Comparison of ENCODE assay signal across 8 mouse cellular contexts in genomic region chr16:31663379-31664286, GRCm38 (mm10). TPM values are rescaled to one million over a fixed set of nuclear protein-coding genes. Genes with fewer than 3 reads are reported as not detected.
DNase-seq lines count a peak whose midpoint lies in the region; ATAC-seq and TF ChIP-seq lines count a peak whose summit lies in the region.

Dlg1 (plus strand) TSS chr16:31663443.

- in situ Hi-C loops in ES-E14 (cut with MboI; ENCODE audit: low sequenced_read_pairs in 2 of 2, unreplicated experiment in 2 of 2) = no loop called here

- DNase-seq in ES-E14 (ENCODE audit: low read depth, low spot score) = peak; percentile 92
- peak; percentile 74 for DNase-seq in cerebellum, adult 11-12 months
- peak; percentile 81 to 91 for DNase-seq in heart, postnatal 36 days
- DNase-seq in layer of hippocampus, adult 2 months (ENCODE audit: low spot score in 2 of 2) = peak; percentile 74 to 77
- DNase-seq in lung, embryonic 14.5 days = peak; percentile 96
- peak; percentile 87 for DNase-seq in thymus, adult 2 months

- H3K4me2 ChIP-seq in forebrain, embryonic 16.5 days (ENCODE audit: low read length) = peak within 1 kb of the TSS; percentile 92
- H3K4me2 ChIP-seq in lung, embryonic 14.5 days = peak within 1 kb of the TSS; percentile 81

- peak within 1 kb of the TSS; percentile 98 to 100 for H3K4me3 ChIP-seq in ES-E14 (ENCODE audit: insufficient read depth in 1 of 2, low read depth in 1 of 2, low read length in 2 of 2, poor library complexity in 1 of 2, severe bottlenecking in 1 of 2)
- peak within 1 kb of the TSS; percentile 92 for H3K4me3 ChIP-seq in forebrain, embryonic 16.5 days (replicated peaks; ENCODE audit: low read length)
- peak within 1 kb of the TSS; percentile 84 for H3K4me3 ChIP-seq in layer of hippocampus, adult 2 months
- peak within 1 kb of the TSS; percentile 91 for H3K4me3 ChIP-seq in lung, embryonic 14.5 days (ENCODE audit: low read depth, low read length)
- H3K4me3 ChIP-seq in olfactory bulb, adult 2 months (ENCODE audit: insufficient read depth, low read depth, low read length) = peak within 1 kb of the TSS; percentile 93
- H3K4me3 ChIP-seq in thymus, adult 2 months (ENCODE audit: control insufficient read depth, insufficient read depth, low read length) = peak within 1 kb of the TSS; percentile 88

- intact Hi-C loops in heart, postnatal 36 days (cut with DNase I) = no loop called here

- no peaks in the 10 kb centered on the region for H3K27me3 ChIP-seq in forebrain, embryonic 16.5 days (replicated peaks; ENCODE audit: control insufficient read depth, insufficient read depth, low read length)
- no peaks in the 10 kb centered on the region for H3K27me3 ChIP-seq in lung, embryonic 14.5 days (ENCODE audit: insufficient read depth, low read length)
- H3K27me3 ChIP-seq in thymus, adult 2 months (ENCODE audit: control insufficient read depth, insufficient read depth, low read length) = no peaks in the 10 kb centered on the region

- H3K36me3 ChIP-seq in ES-E14 (ENCODE audit: control insufficient read depth, insufficient read depth, low read length, poor library complexity, severe bottlenecking) = peaks cover 3% of the 10 kb centered on the region
- H3K36me3 ChIP-seq in forebrain, embryonic 16.5 days (ENCODE audit: control insufficient read depth, insufficient read depth) = peaks cover 3% of the 10 kb centered on the region
- peaks cover 19% of the 10 kb centered on the region for H3K36me3 ChIP-seq in lung, embryonic 14.5 days (ENCODE audit: insufficient read depth)
- peaks cover 4% of the 10 kb centered on the region for H3K36me3 ChIP-seq in thymus, adult 2 months (ENCODE audit: control insufficient read depth, insufficient read depth, low read length)

- TF ChIP-seq POLR2A in olfactory bulb, adult 2 months (IDR thresholded peaks at IDR 0.05; ENCODE audit: insufficient read depth, low read depth, low read length) = no peak
- peak; percentile 50; the same call in 1 of the 2 replicates for TF ChIP-seq POLR2A in thymus, adult 2 months (IDR thresholded peaks at IDR 0.05; ENCODE audit: control insufficient read depth, extremely low read depth, insufficient read depth, low read length, poor library complexity)

- peak; percentile 95 for ATAC-seq in forebrain, embryonic 16.5 days
- peak; percentile 99 for ATAC-seq in lung, embryonic 14.5 days (ENCODE audit: insufficient read depth)

- under 1% methylated on average over 66 of the region's 95 CpGs for WGBS in forebrain, embryonic 16.5 days
- WGBS in lung, embryonic 14.5 days = under 1% methylated on average over 60 of the region's 95 CpGs
- WGBS in olfactory bulb, adult 2 months = under 1% methylated on average over 93 of the region's 95 CpGs
- under 1% methylated on average over 93 of the region's 95 CpGs for WGBS in thymus, adult 2 months

- peaks cover 2 to 9% of the 10 kb centered on the region in 2 experiments; a peak in 3 of 4 replicates for H3K4me1 ChIP-seq in ES-E14 (ENCODE audit: control insufficient read depth in 2 of 2, insufficient read depth in 2 of 2, low read length in 2 of 2, poor library complexity in 1 of 2)
- peaks cover 23% of the 10 kb centered on the region for H3K4me1 ChIP-seq in forebrain, embryonic 16.5 days (replicated peaks; ENCODE audit: control insufficient read depth, insufficient read depth, low read length)
- peaks cover 16% of the 10 kb centered on the region for H3K4me1 ChIP-seq in lung, embryonic 14.5 days (ENCODE audit: insufficient read depth)
- peaks cover 4% of the 10 kb centered on the region; the same call in 1 of the 2 replicates for H3K4me1 ChIP-seq in olfactory bulb, adult 2 months (ENCODE audit: control insufficient read depth, insufficient read depth, low read length)
- 0 out of 2 replicates have a peak, but pooled peaks cover 5% of the 10 kb centered on the region for H3K4me1 ChIP-seq in thymus, adult 2 months (replicated peaks; ENCODE audit: control insufficient read depth, insufficient read depth, low read length)

- TF ChIP-seq CTCF in layer of hippocampus, adult 2 months (conservative IDR thresholded peaks at IDR 0.05) = no peak; the same call in 1 of the 2 replicates
- TF ChIP-seq CTCF in lung, embryonic 14.5 days (IDR thresholded peaks at IDR 0.05; ENCODE audit: low read depth) = no peak
- TF ChIP-seq CTCF in olfactory bulb, adult 2 months (IDR thresholded peaks at IDR 0.05; ENCODE audit: insufficient read depth, low read depth, low read length) = no peak
- no peak for TF ChIP-seq CTCF in thymus, adult 2 months (IDR thresholded peaks at IDR 0.05; ENCODE audit: borderline replicate concordance, control insufficient read depth, extremely low read depth, insufficient read depth, low read length, poor library complexity)

- H3K9me3 ChIP-seq in ES-E14 (ENCODE audit: control insufficient read depth, insufficient read depth, low read depth, low read length) = no peaks in the 10 kb centered on the region
- H3K9me3 ChIP-seq in forebrain, embryonic 16.5 days (ENCODE audit: control insufficient read depth, low read length) = no peaks in the 10 kb centered on the region
- H3K9me3 ChIP-seq in lung, embryonic 14.5 days (ENCODE audit: low read depth, low read length) = no peaks in the 10 kb centered on the region

- H3K9ac ChIP-seq in ES-E14 (ENCODE audit: insufficient read depth, low read depth, low read length, poor library complexity, severe bottlenecking) = peak within 1 kb of the TSS; percentile 99
- peak within 1 kb of the TSS; percentile 84 for H3K9ac ChIP-seq in forebrain, embryonic 16.5 days (replicated peaks; ENCODE audit: low read depth, low read length)
- H3K9ac ChIP-seq in lung, embryonic 14.5 days = peak within 1 kb of the TSS; percentile 90

- peak within 1 kb of the TSS; percentile 95 for H3K27ac ChIP-seq in ES-E14 (ENCODE audit: insufficient read depth, low read depth, low read length, poor library complexity, severe bottlenecking)
- H3K27ac ChIP-seq in forebrain, embryonic 16.5 days (ENCODE audit: low read length) = peak within 1 kb of the TSS; percentile 88
- H3K27ac ChIP-seq in layer of hippocampus, adult 2 months = peak within 1 kb of the TSS; percentile 85
- peak within 1 kb of the TSS; percentile 94 for H3K27ac ChIP-seq in lung, embryonic 14.5 days (ENCODE audit: low read depth)
- no peak within 1 kb of the TSS for H3K27ac ChIP-seq in olfactory bulb, adult 2 months (ENCODE audit: insufficient read depth, low read depth, low read length)
- H3K27ac ChIP-seq in thymus, adult 2 months (ENCODE audit: control insufficient read depth, insufficient read depth, low read length) = peak within 1 kb of the TSS; percentile 36; the same call in 1 of the 2 replicates

TF ChIP-seq in ES-E14, 5 proteins besides CTCF, POLR2A, EP300 and RAD21:
- TF ChIP-seq HCFC1 (IDR thresholded peaks at IDR 0.05; ENCODE audit: borderline replicate concordance, insufficient read depth, low read length) = no peak
- TF ChIP-seq CHD2 (IDR thresholded peaks at IDR 0.05; ENCODE audit: low read depth, low read length) = no peak
- TF ChIP-seq ZNF384 (IDR thresholded peaks at IDR 0.05; ENCODE audit: low read depth, low read length) = no peak
- no peak for TF ChIP-seq ZC3H11A (IDR thresholded peaks at IDR 0.05; ENCODE audit: borderline replicate concordance, low read depth, low read length)
- no peak for TF ChIP-seq MAFK (IDR thresholded peaks at IDR 0.05; ENCODE audit: insufficient read depth, low read depth, low read length)

RNA-seq across cellular contexts. Expression of gene Dlg1, which starts in this region (rescaled TPM):
- 58.1 and 70.3 TPM in 2 replicates for total RNA-seq in ES-E14 (2012; rRNA removed)
- 20.6 and 21.9 TPM in 2 replicates for polyA plus RNA-seq in forebrain, embryonic 16.5 days (2015; fragmentation: Nextera tagmentation; extraction: Ambion mirVana)
- total RNA-seq in heart, postnatal 36 days (2021) = 10 to 100 TPM; 51.8 to 53.4 TPM
- total RNA-seq in layer of hippocampus, adult 2 months (2021) = 10 to 100 TPM; 86.2 to 86.4 TPM
- polyA plus RNA-seq in lung, embryonic 14.5 days (2014; fragmentation: Nextera tagmentation; extraction: Ambion mirVana) = 28.0 and 31.9 TPM in 2 replicates
- not detected in 2 replicates for polyA plus RNA-seq in olfactory bulb, adult 2 months (2012; ENCODE audit: insufficient read depth, insufficient read length, low replicate concordance, missing spikeins)
- 18.9 and 20.3 TPM in 2 replicates for polyA plus RNA-seq in thymus, adult 2 months (2012; rRNA removed)
